Mouse (Mus musculus) cortical plate, adult 2 months (tissue): ENCODE measurements around the gene Chst8. TPM values are rescaled to one million over a fixed set of nuclear protein-coding genes. Genes with fewer than 3 reads are reported as not detected.
A peak's percentile ranks its signal among the peaks of the same experiment; 100 is the strongest.

Source experiments
- H3K27ac ChIP-seq: fragments of 200-500 bp; 2 replicates; pipeline ENCODE4 v1.5.1; 2012; ENCODE audit warnings: low read length, control low read depth, inconsistent platforms; ENCODE audit not compliant: insufficient read depth
- H3K4me1 ChIP-seq: fragments of 200-500 bp; 2 replicates; pipeline ENCODE4 v1.6.1; 2011; ENCODE audit warnings: low read length; ENCODE audit not compliant: control insufficient read depth, insufficient read depth
- H3K4me3 ChIP-seq: fragments of 200-500 bp; 2 replicates; pipeline ENCODE4 v1.5.1; 2011; ENCODE audit warnings: mild to moderate bottlenecking, low read length, control low read depth; ENCODE audit not compliant: insufficient read depth
- CTCF ChIP-seq: fragments of 200-500 bp; IDR thresholded peaks from 2 replicates; pipeline ENCODE4 v1.5.1; 2011; ENCODE audit warnings: mild to moderate bottlenecking, control low read depth, low read length; ENCODE audit not compliant: insufficient read depth; ENCODE audit errors: extremely low read depth
- POLR2A ChIP-seq: fragments of 200-500 bp; IDR thresholded peaks from 2 replicates; pipeline ENCODE4 v1.6.1; 2011; ENCODE audit warnings: mild to moderate bottlenecking, low read length, control low read depth; ENCODE audit not compliant: insufficient read depth; ENCODE audit errors: extremely low read depth
- polyA plus RNA-seq: library from polyadenylated mRNA; depleted of rRNA; stranded (reverse); fragments of >200 nt; gene quantifications from 2 replicates; pipeline ENCODE4 v1.2.3, GENCODE M21; 2012

Gene Chst8
- polyA plus RNA-seq, 1 experiment, result 11.9 TPM

DNA sequence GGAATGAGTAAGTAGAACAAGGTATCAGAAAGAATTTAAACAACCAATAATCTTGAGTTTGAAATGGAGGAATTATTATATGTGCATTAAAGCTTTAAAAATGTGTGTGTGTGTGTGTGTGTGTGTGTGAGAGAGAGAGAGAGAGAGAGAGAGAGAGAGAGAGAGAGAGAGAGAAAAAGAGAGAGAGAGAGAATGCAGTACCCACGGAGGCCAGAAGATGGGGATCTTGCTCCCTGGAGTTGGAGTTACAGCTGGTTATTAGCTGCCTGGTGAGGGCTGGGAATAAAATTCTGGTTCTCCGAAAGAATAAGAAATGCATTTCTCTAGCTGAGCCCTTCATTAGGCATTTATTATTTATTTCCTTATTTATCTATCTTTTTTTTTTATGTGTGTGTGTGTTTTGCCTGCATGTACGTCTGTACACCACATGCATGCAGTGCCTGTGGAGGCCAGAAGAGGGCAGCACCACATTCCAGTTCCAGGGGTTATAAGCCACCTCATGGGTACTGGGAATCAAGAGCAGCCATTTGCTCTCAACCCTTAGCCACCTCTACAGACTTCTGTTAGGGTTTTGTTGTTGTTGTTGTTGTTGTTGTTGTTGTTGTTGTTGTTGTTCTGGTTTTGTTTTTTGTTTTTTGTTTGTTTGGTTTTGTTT lies 13.9 kb upstream of the Chst8 start:
- TF ChIP-seq CTCF (no peak), POLR2A (no peak)

DNA sequence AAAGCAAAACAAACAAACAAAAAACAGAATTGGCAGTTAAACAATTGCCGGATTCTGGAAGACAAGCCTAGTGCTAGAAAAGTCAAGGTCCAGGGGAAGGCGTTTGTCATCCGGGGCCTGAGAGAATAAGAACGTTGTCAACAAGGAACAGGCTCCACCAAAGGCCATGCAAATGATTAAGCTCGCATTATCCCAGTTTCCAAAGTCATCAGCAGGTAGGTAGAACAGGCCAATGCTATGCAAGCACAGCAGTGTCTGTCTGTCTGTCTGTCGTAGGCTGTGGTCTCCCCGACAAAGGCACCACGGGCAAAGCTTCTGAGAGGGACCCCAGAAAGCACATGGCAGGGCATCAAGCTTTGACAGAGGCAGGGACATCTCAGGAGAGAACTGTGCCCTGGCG lies 9.1 kb upstream of the Chst8 start:
- no peak for TF ChIP-seq CTCF
- TF ChIP-seq POLR2A, result no peak
- Histone ChIP-seq H3K4me1 (no peaks in the 10 kb centered on the region), H3K27ac (no peak overlapping the region), H3K4me3 (no peak overlapping the region)

More for the DNA sequence above, 13.9 kb upstream of the Chst8 start:
- no peaks in the 10 kb centered on the region for H3K4me1 ChIP-seq
- no peak overlapping the region for H3K27ac ChIP-seq
- H3K4me3 ChIP-seq, result no peak overlapping the region

DNA sequence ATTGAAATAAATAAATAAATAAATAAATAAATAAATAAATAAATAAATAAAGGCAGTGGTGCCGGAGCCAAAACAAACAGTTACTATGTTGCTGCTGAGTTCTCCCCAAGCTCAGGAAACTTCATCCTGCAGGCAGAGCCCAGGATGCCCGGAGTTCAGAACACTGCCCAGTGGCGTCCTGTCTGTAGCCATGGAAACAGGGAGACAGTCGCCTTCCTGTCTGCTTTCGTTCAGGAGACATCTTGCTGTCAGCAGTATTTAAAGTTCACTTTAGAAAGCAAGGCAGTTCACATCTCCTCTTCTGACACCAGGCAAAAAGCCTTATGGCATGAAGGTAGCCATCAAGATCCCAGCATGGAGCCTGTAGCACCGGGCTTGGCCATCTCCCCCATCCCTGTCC lies 8.0 kb upstream of the Chst8 start:
- Histone ChIP-seq H3K27ac (no peak overlapping the region), H3K4me3 (no peak overlapping the region), H3K4me1 (no peaks in the 10 kb centered on the region)
- no peak for TF ChIP-seq POLR2A

DNA sequence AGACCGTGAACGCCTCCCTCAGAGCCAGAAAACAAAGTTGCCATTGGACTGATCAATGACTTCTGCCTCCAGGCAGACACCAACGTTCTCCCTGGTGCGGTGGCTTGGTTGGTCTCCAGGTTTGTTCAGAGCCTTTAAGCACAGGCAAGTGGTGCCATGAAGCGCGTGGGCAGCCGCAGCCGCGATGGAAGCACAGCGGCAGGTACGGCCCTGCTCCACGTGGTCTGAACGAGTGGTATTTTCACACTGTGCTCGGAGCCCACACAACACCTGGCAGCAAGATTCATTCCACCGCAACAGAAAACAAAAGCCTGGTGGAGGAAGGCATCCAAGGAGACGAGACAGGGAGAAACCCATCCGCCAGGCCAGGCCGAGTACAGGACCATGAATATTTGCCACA lies 7.3 kb upstream of the Chst8 start:
- H3K4me1 ChIP-seq, result no peaks in the 10 kb centered on the region
- H3K4me3 ChIP-seq, result no peak overlapping the region
- H3K27ac ChIP-seq, result no peak overlapping the region
- no peak for TF ChIP-seq CTCF
- TF ChIP-seq POLR2A, result no peak

DNA sequence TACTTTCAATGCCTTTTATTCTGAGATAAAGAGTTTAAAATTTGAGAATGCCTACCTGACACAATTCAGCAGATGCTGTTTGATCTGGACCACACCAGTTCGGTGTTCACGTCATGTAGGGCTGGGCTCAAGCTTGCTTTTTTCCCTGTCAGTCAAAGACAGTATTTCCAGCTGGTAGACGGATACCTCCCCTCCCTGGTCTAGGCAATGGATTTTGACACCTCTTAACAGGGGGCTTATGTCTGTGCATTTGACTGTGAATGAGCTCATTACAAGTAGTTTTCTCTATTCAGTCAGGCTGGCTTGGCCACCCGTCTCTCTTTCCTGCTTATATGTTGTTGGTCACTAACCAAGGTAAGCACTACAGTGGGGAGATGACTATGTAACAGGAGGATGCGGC lies 6.1 kb upstream of the Chst8 start:
- Histone ChIP-seq H3K27ac (no peak overlapping the region), H3K4me3 (no peak overlapping the region), H3K4me1 (no peaks in the 10 kb centered on the region)
- TF ChIP-seq POLR2A (no peak), CTCF (no peak)

DNA sequence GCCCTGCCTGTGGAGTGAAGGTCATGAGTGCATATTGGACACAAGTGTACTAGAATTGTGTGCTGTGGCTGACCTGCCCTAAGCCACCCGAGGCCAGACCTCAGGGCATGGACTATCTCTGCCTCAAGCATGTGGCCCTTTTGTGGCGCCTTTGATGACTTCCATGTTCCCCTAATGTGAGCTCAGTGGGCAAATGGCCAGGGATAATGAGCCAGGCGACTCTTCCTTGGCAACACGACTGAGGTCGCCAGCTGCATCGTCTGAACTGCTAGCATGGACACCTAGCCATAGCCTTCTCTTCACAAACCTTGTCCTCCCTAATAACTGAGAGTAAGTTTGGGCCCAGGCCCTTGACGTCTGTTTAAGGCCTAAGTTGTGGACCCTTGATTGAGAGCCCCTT lies 4.5 kb upstream of the Chst8 start:
- H3K4me3 ChIP-seq, result no peak overlapping the region
- H3K27ac ChIP-seq, result no peak overlapping the region
- no peak for TF ChIP-seq POLR2A
- no peaks in the 10 kb centered on the region for H3K4me1 ChIP-seq

DNA sequence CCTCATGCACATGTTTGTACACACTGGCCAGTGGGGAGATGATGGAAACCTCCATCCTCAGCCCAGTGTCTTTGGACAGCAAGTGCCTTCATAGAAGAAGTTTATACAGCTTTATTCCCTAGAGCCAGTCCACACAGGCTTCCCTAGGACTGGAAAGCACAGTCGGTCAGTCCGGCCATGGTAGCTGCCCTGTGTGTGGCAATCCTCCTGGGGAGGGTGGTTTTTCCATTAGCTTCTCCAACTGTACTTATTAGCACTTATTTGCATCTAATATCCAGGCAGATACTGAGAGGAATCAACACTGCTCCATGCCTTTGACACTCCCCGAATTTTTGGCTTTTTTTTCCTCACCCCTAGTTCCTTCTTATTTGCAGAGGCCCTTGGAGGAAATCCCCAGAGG lies 2.3 kb upstream of the Chst8 start:
- H3K4me1 ChIP-seq, result no peaks in the 10 kb centered on the region
- no peak overlapping the region for H3K27ac ChIP-seq
- no peak overlapping the region for H3K4me3 ChIP-seq
- TF ChIP-seq CTCF (no peak), POLR2A (no peak)

DNA sequence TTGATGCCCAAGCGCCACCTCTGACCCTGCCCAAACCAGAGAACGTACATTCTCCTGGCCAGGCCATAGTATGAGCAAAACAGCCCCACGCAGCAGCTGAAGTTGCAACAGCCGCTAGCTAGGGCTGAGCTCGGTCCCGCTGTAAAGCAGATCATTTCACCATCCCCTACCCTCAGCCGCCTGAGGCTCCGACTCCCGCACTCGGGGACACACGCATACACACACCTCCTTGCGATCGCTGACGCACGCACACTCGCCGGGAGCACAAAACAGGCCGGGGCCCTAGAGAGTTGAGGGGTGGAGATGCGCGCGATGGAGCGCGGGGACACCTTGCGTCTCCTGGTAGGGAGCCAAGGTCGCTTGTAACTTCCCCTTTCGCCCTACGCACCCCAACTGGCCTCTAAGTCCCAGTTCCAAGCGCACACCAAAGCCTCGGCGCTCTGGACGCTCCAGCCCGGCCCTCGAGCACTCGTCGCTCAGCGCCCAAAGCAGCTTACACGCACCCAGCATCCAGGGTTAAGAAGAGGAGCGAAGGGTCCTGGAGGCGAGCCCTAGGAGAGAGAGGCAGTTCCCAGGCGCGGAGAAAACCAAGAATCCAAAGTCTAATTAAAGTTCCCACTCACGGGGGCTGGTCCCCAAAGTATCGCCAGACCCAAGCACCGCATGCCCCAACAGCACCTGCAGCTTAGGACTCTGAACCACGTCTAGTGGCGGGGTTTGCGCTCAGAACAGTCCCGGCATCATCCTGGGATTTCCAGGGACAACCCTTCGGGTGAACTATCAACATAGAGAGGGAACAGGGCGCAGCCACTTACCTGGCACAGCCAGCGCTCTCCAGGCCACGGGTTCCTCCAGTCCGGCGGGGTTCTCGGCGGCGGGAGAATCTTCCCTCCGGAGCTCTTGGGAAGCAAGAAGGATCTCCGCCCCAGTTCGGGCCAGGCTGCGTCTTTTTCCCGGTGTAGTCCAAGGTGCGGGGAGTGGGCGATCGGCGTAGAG lies 682 bp downstream of the Chst8 start:
- no peak for TF ChIP-seq CTCF
- no peak for TF ChIP-seq POLR2A
- H3K4me1 ChIP-seq, result no peaks in the 10 kb centered on the region
- no peak overlapping the region for H3K27ac ChIP-seq
- H3K4me3 ChIP-seq, result peak overlapping the region; percentile 64

DNA sequence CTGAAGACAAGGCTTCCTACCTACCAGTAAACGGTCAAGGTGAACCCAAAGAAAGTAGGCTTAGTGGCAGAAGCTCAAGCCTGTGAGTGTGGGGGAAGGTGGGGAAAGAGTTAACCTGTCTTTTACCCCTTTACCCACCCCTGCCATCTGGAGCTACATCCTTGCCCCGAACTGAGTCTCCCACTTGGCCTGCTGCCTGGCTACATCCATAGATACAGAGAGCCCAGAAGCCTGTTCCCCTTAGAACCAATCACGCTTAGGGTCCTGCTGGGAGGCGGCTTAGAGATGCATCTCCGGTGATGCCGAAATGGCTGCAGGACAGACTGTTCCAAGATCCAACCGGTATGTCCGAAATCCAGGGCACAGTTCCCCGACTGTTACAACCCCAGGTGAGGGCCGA lies 1.5 kb downstream of the Chst8 start:
- TF ChIP-seq CTCF, result no peak
- no peak for TF ChIP-seq POLR2A
- Histone ChIP-seq H3K4me1 (no peaks in the 10 kb centered on the region), H3K27ac (no peak overlapping the region), H3K4me3 (peak overlapping the region; percentile 64)

DNA sequence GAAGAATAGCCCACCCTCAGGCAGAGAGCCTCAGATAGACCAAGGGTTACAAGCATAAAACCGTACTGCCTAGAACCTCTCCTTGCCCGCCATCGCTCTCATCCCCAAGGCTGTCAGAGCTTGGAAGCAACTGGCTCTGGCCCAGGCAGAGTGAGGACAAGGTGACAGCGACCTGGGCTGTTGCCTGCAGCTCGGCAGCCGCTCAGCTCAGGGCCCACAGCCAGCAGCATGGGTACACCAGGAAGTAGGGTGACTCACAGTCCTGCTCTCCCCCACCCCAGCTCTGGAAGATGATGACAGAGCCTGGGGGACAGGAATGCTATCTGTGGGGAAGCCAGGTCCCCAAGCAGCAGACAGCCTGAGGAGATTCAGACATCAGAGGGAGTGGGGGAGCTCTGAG lies 6.2 kb downstream of the Chst8 start:
- no peak for TF ChIP-seq CTCF
- TF ChIP-seq POLR2A, result no peak
- H3K4me1 ChIP-seq, result 0 out of 2 replicates have a peak, but pooled peaks cover 2% of the 10 kb centered on the region
- H3K27ac ChIP-seq, result no peak overlapping the region

More for the DNA sequence above, 6.2 kb downstream of the Chst8 start:
- H3K4me3 ChIP-seq, result no peak overlapping the region
